Mouse (Mus musculus): ENCODE data around the gene Trip12. TPM values are rescaled to one million over a fixed set of nuclear protein-coding genes. Genes with fewer than 3 reads are reported as not detected.
A peak's percentile ranks its signal among the peaks of the same experiment; 100 is the strongest.

Gene Trip12
- polyA plus RNA-seq, 2 experiments = 76.9 to 87.3 TPM

GRCm38 (mm10) chr1:84722371-84722770, 117.9 kb downstream of the Trip12 start:
- H3K36me3 ChIP-seq (ENCODE audit: control insufficient read depth, insufficient read depth, low read length) = peaks cover 45% of the 10 kb centered on the region
- no peak overlapping the region for H3K27ac ChIP-seq (replicated peaks; ENCODE audit: low read depth, low read length)
- H3K27me3 ChIP-seq (ENCODE audit: control insufficient read depth, insufficient read depth, low read length) = no peaks in the 10 kb centered on the region
- ATAC-seq (ENCODE audit: low FRiP score, low read depth) (no peak), DNase-seq (ENCODE audit: low spot score) (no peak)
- 96% methylated on average over 3 of the region's 3 CpGs for WGBS
- no peaks in the 10 kb centered on the region for H3K9me3 ChIP-seq (ENCODE audit: control insufficient read depth, low read length)
- no peak overlapping the region for H3K4me3 ChIP-seq (replicated peaks; ENCODE audit: low read length)
- no peak overlapping the region for H3K9ac ChIP-seq (ENCODE audit: low read depth, low read length, severe bottlenecking)
- no peak overlapping the region for H3K4me2 ChIP-seq (replicated peaks; ENCODE audit: low read depth, low read length, severe bottlenecking)
- no peaks in the 10 kb centered on the region for H3K4me1 ChIP-seq (ENCODE audit: control insufficient read depth, insufficient read depth, low read length)
- no peak for TF ChIP-seq POLR2A (IDR thresholded peaks at IDR 0.05; ENCODE audit: borderline replicate concordance, extremely low read depth, insufficient read depth, insufficient read length)

- H3K27ac ChIP-seq (replicated peaks; ENCODE audit: low read depth, low read length) = no peak overlapping the region
- DNase-seq (ENCODE audit: low spot score) = no peak
- H3K4me3 ChIP-seq (replicated peaks; ENCODE audit: low read length) = no peak overlapping the region
- H3K27me3 ChIP-seq (ENCODE audit: control insufficient read depth, insufficient read depth, low read length) = no peaks in the 10 kb centered on the region
- H3K4me2 ChIP-seq (replicated peaks; ENCODE audit: low read depth, low read length, severe bottlenecking) = no peak overlapping the region
- ATAC-seq (ENCODE audit: low FRiP score, low read depth) = no peak
- 98% methylated on average over 3 of the region's 3 CpGs for WGBS
- no peak overlapping the region for H3K9ac ChIP-seq (ENCODE audit: low read depth, low read length, severe bottlenecking)
- peaks cover 45% of the 10 kb centered on the region for H3K36me3 ChIP-seq (ENCODE audit: control insufficient read depth, insufficient read depth, low read length)
- no peak for TF ChIP-seq POLR2A (IDR thresholded peaks at IDR 0.05; ENCODE audit: borderline replicate concordance, extremely low read depth, insufficient read depth, insufficient read length)
- H3K4me1 ChIP-seq (ENCODE audit: control insufficient read depth, insufficient read depth, low read length) = no peaks in the 10 kb centered on the region
- H3K9me3 ChIP-seq (ENCODE audit: control insufficient read depth, low read length) = no peaks in the 10 kb centered on the region
These were observed 118.4 kb downstream of the Trip12 start for GRCm38 (mm10) chr1:84721942-84722341.

- Histone ChIP-seq H3K4me3 (replicated peaks; ENCODE audit: low read length) (no peak overlapping the region; the same call in 1 of the 2 replicates), H3K4me2 (replicated peaks; ENCODE audit: low read depth, low read length, severe bottlenecking) (peak overlapping the region; percentile 23), H3K9ac (ENCODE audit: low read depth, low read length, severe bottlenecking) (no peak overlapping the region), H3K27ac (replicated peaks; ENCODE audit: low read depth, low read length) (no peak overlapping the region), H3K27me3 (ENCODE audit: control insufficient read depth, insufficient read depth, low read length) (peaks cover 5% of the 10 kb centered on the region; the same call in 1 of the 2 replicates), H3K36me3 (ENCODE audit: control insufficient read depth, insufficient read depth, low read length) (no peaks in the 10 kb centered on the region), H3K9me3 (ENCODE audit: control insufficient read depth, low read length) (no peaks in the 10 kb centered on the region), H3K4me1 (ENCODE audit: control insufficient read depth, insufficient read depth, low read length) (no peaks in the 10 kb centered on the region)
- ATAC-seq (ENCODE audit: low FRiP score, low read depth) (no peak), DNase-seq (ENCODE audit: low spot score) (no peak)
- WGBS = 16% methylated on average over 31 of the region's 31 CpGs
- no peak for TF ChIP-seq POLR2A (IDR thresholded peaks at IDR 0.05; ENCODE audit: borderline replicate concordance, extremely low read depth, insufficient read depth, insufficient read length)
These were observed 130.2 kb downstream of the Trip12 start for GRCm38 (mm10) chr1:84709810-84710785.

- no peak for DNase-seq (ENCODE audit: low spot score)
- no peak overlapping the region for H3K27ac ChIP-seq (replicated peaks; ENCODE audit: low read depth, low read length)
- ATAC-seq (ENCODE audit: low FRiP score, low read depth) = no peak
- H3K27me3 ChIP-seq (ENCODE audit: control insufficient read depth, insufficient read depth, low read length) = peaks cover 5% of the 10 kb centered on the region; the same call in 1 of the 2 replicates
- H3K36me3 ChIP-seq (ENCODE audit: control insufficient read depth, insufficient read depth, low read length) = no peaks in the 10 kb centered on the region
- H3K4me2 ChIP-seq (replicated peaks; ENCODE audit: low read depth, low read length, severe bottlenecking) = no peak overlapping the region
- H3K9me3 ChIP-seq (ENCODE audit: control insufficient read depth, low read length) = no peaks in the 10 kb centered on the region
- no peak overlapping the region for H3K9ac ChIP-seq (ENCODE audit: low read depth, low read length, severe bottlenecking)
- H3K4me1 ChIP-seq (ENCODE audit: control insufficient read depth, insufficient read depth, low read length) = no peaks in the 10 kb centered on the region
- no peak for TF ChIP-seq POLR2A (IDR thresholded peaks at IDR 0.05; ENCODE audit: borderline replicate concordance, extremely low read depth, insufficient read depth, insufficient read length)
- WGBS = 26% methylated on average over 5 of the region's 5 CpGs
- no peak overlapping the region for H3K4me3 ChIP-seq (replicated peaks; ENCODE audit: low read length)
These were observed 130.9 kb downstream of the Trip12 start for GRCm38 (mm10) chr1:84709406-84709805.

GRCm38 (mm10) chr1:84700254-84700653, 140.1 kb downstream of the Trip12 start:
- Histone ChIP-seq H3K36me3 (ENCODE audit: control insufficient read depth, insufficient read depth, low read length) (no peaks in the 10 kb centered on the region), H3K9me3 (ENCODE audit: control insufficient read depth, low read length) (no peaks in the 10 kb centered on the region), H3K27me3 (ENCODE audit: control insufficient read depth, insufficient read depth, low read length) (peaks cover 14% of the 10 kb centered on the region), H3K4me1 (ENCODE audit: control insufficient read depth, insufficient read depth, low read length) (peaks cover 8% of the 10 kb centered on the region), H3K4me2 (replicated peaks; ENCODE audit: low read depth, low read length, severe bottlenecking) (no peak overlapping the region), H3K4me3 (replicated peaks; ENCODE audit: low read length) (no peak overlapping the region), H3K27ac (replicated peaks; ENCODE audit: low read depth, low read length) (no peak overlapping the region), H3K9ac (ENCODE audit: low read depth, low read length, severe bottlenecking) (no peak overlapping the region)
- ATAC-seq (ENCODE audit: low FRiP score, low read depth) (no peak), DNase-seq (ENCODE audit: low spot score) (no peak)
- WGBS = 93% methylated on average over 6 of the region's 6 CpGs
- TF ChIP-seq POLR2A (IDR thresholded peaks at IDR 0.05; ENCODE audit: borderline replicate concordance, extremely low read depth, insufficient read depth, insufficient read length) = no peak
